Mouse (Mus musculus): Measurements from ENCODE around the gene Ubl5. TPM values are rescaled to one million over a fixed set of nuclear protein-coding genes. Genes with fewer than 3 reads are reported as not detected.

The Ubl5 gene
- polyA plus RNA-seq, 1 experiment from 2014 or later = 307 TPM

- Histone ChIP-seq H3K27me3 (replicated peaks) (no peaks in the 10 kb centered on the region), H3K27ac (no peak overlapping the region), H3K9ac (no peak overlapping the region), H3K4me1 (peaks cover 20% of the 10 kb centered on the region), H3K4me2 (no peak overlapping the region), H3K36me3 (peaks cover 77% of the 10 kb centered on the region), H3K9me3 (replicated peaks) (no peaks in the 10 kb centered on the region), H3K4me3 (no peak overlapping the region)
- 86% methylated on average over 8 of the region's 8 CpGs for WGBS (ENCODE audit: insufficient replicate concordance)
- ATAC-seq = no peak
Observed at GRCm38 (mm10) chr9:20662874-20663273, 20.2 kb downstream of the Ubl5 start.

GRCm38 (mm10) chr9:20663956-20664355 lies 21.3 kb downstream of the Ubl5 start:
- 81% methylated on average over 2 of the region's 2 CpGs for WGBS (ENCODE audit: insufficient replicate concordance)
- Histone ChIP-seq H3K27me3 (replicated peaks) (no peaks in the 10 kb centered on the region), H3K4me1 (peaks cover 20% of the 10 kb centered on the region), H3K9ac (no peak overlapping the region), H3K4me2 (no peak overlapping the region), H3K27ac (no peak overlapping the region), H3K36me3 (peaks cover 66% of the 10 kb centered on the region), H3K4me3 (no peak overlapping the region), H3K9me3 (replicated peaks) (no peaks in the 10 kb centered on the region)
- ATAC-seq = no peak

GRCm38 (mm10) chr9:20664366-20664765 lies 21.7 kb downstream of the Ubl5 start:
- no peak for ATAC-seq
- peaks cover 62% of the 10 kb centered on the region for H3K36me3 ChIP-seq
- WGBS (ENCODE audit: insufficient replicate concordance) = 89% methylated on average over 2 of the region's 2 CpGs
- peaks cover 20% of the 10 kb centered on the region for H3K4me1 ChIP-seq
- H3K27ac ChIP-seq = no peak overlapping the region
- H3K4me3 ChIP-seq = no peak overlapping the region
- no peak overlapping the region for H3K9ac ChIP-seq
- H3K27me3 ChIP-seq (replicated peaks) = no peaks in the 10 kb centered on the region
- H3K4me2 ChIP-seq = no peak overlapping the region
- no peaks in the 10 kb centered on the region for H3K9me3 ChIP-seq (replicated peaks)

GRCm38 (mm10) chr9:20664982-20665637 lies 22.4 kb downstream of the Ubl5 start:
- Histone ChIP-seq H3K4me2 (no peak overlapping the region), H3K36me3 (peaks cover 54% of the 10 kb centered on the region), H3K27ac (no peak overlapping the region), H3K9ac (no peak overlapping the region), H3K27me3 (replicated peaks) (no peaks in the 10 kb centered on the region; the same call in 1 of the 2 replicates), H3K9me3 (replicated peaks) (no peaks in the 10 kb centered on the region), H3K4me1 (peaks cover 20% of the 10 kb centered on the region), H3K4me3 (no peak overlapping the region)
- no peak for ATAC-seq
- 73% methylated on average over 5 of the region's 5 CpGs for WGBS (ENCODE audit: insufficient replicate concordance)

GRCm38 (mm10) chr9:20665925-20666324 lies 23.2 kb downstream of the Ubl5 start:
- WGBS (ENCODE audit: insufficient replicate concordance) = 29% methylated on average over 8 of the region's 8 CpGs
- no peak for ATAC-seq
- Histone ChIP-seq H3K27ac (no peak overlapping the region), H3K9me3 (replicated peaks) (no peaks in the 10 kb centered on the region), H3K36me3 (peaks cover 46% of the 10 kb centered on the region), H3K4me1 (peaks cover 20% of the 10 kb centered on the region), H3K4me3 (no peak overlapping the region), H3K9ac (no peak overlapping the region), H3K4me2 (0 out of 2 replicates have a peak overlapping the region, but pooled peaks have one; percentile 32), H3K27me3 (replicated peaks) (peaks cover 2% of the 10 kb centered on the region; the same call in 1 of the 2 replicates)

GRCm38 (mm10) chr9:20666510-20667034 lies 23.9 kb downstream of the Ubl5 start:
- peak; percentile 48 for ATAC-seq
- H3K4me2 ChIP-seq = peak overlapping the region; percentile 32
- peaks cover 7% of the 10 kb centered on the region; the same call in 1 of the 2 replicates for H3K27me3 ChIP-seq (replicated peaks)
- peaks cover 40% of the 10 kb centered on the region for H3K36me3 ChIP-seq
- H3K4me1 ChIP-seq = peaks cover 20% of the 10 kb centered on the region
- peak overlapping the region; percentile 25; the same call in 1 of the 2 replicates for H3K9ac ChIP-seq
- no peak overlapping the region for H3K27ac ChIP-seq
- H3K9me3 ChIP-seq (replicated peaks) = no peaks in the 10 kb centered on the region
- 4% methylated on average over 7 of the region's 7 CpGs for WGBS (ENCODE audit: insufficient replicate concordance)
- no peak overlapping the region for H3K4me3 ChIP-seq

- no peak overlapping the region for H3K4me3 ChIP-seq
- H3K4me1 ChIP-seq = peaks cover 20% of the 10 kb centered on the region
- H3K27ac ChIP-seq = no peak overlapping the region
- 86% methylated on average over 22 of the region's 22 CpGs for WGBS (ENCODE audit: insufficient replicate concordance)
- peaks cover 9% of the 10 kb centered on the region; the same call in 1 of the 2 replicates for H3K27me3 ChIP-seq (replicated peaks)
- H3K4me2 ChIP-seq = no peak overlapping the region
- no peak overlapping the region for H3K9ac ChIP-seq
- no peaks in the 10 kb centered on the region for H3K9me3 ChIP-seq (replicated peaks)
- H3K36me3 ChIP-seq = peaks cover 25% of the 10 kb centered on the region
- no peak for ATAC-seq
Observed at GRCm38 (mm10) chr9:20668065-20668464, 25.4 kb downstream of the Ubl5 start.

GRCm38 (mm10) chr9:20672047-20672446 lies 29.4 kb downstream of the Ubl5 start:
- no peak overlapping the region for H3K4me2 ChIP-seq
- H3K27ac ChIP-seq = no peak overlapping the region
- WGBS (ENCODE audit: insufficient replicate concordance) = 80% methylated on average over 16 of the region's 16 CpGs
- H3K9ac ChIP-seq = no peak overlapping the region
- no peaks in the 10 kb centered on the region for H3K9me3 ChIP-seq (replicated peaks)
- H3K4me1 ChIP-seq = peaks cover 3% of the 10 kb centered on the region
- no peak for ATAC-seq
- H3K4me3 ChIP-seq = no peak overlapping the region
- H3K36me3 ChIP-seq = no peaks in the 10 kb centered on the region
- peaks cover 14% of the 10 kb centered on the region; the same call in 1 of the 2 replicates for H3K27me3 ChIP-seq (replicated peaks)

GRCm38 (mm10) chr9:20677892-20678291 lies 35.2 kb downstream of the Ubl5 start:
- 0 out of 2 replicates have a peak, but pooled peaks cover 5% of the 10 kb centered on the region for H3K27me3 ChIP-seq (replicated peaks)
- H3K4me2 ChIP-seq = no peak overlapping the region
- no peaks in the 10 kb centered on the region for H3K36me3 ChIP-seq
- H3K27ac ChIP-seq = no peak overlapping the region
- whole genome bisulfite sequencing (ENCODE audit: insufficient replicate concordance) = 80% methylated on average over 12 of the region's 12 CpGs
- ATAC-seq = no peak
- no peak overlapping the region for H3K4me3 ChIP-seq
- H3K9me3 ChIP-seq (replicated peaks) = no peaks in the 10 kb centered on the region
- H3K4me1 ChIP-seq = no peaks in the 10 kb centered on the region
- H3K9ac ChIP-seq = no peak overlapping the region

- Histone ChIP-seq H3K4me3 (no peak overlapping the region), H3K4me2 (no peak overlapping the region), H3K27ac (no peak overlapping the region), H3K27me3 (replicated peaks) (0 out of 2 replicates have a peak, but pooled peaks cover 5% of the 10 kb centered on the region), H3K36me3 (no peaks in the 10 kb centered on the region), H3K4me1 (no peaks in the 10 kb centered on the region), H3K9me3 (replicated peaks) (no peaks in the 10 kb centered on the region), H3K9ac (no peak overlapping the region)
- no peak for ATAC-seq
- WGBS (ENCODE audit: insufficient replicate concordance) = 66% methylated on average over 9 of the region's 9 CpGs
Observed at GRCm38 (mm10) chr9:20680378-20680958, 37.8 kb downstream of the Ubl5 start.

- H3K4me1 ChIP-seq = no peaks in the 10 kb centered on the region
- no peak for ATAC-seq
- no peak overlapping the region for H3K9ac ChIP-seq
- H3K36me3 ChIP-seq = no peaks in the 10 kb centered on the region
- no peaks in the 10 kb centered on the region for H3K9me3 ChIP-seq (replicated peaks)
- no peak overlapping the region for H3K27ac ChIP-seq
- H3K27me3 ChIP-seq (replicated peaks) = no peaks in the 10 kb centered on the region
- 32% methylated on average over 7 of the region's 7 CpGs for WGBS (ENCODE audit: insufficient replicate concordance)
- no peak overlapping the region for H3K4me2 ChIP-seq
- no peak overlapping the region for H3K4me3 ChIP-seq
Observed at GRCm38 (mm10) chr9:20681546-20682388, 39.1 kb downstream of the Ubl5 start.

- 49% methylated on average over 2 of the region's 2 CpGs for WGBS (ENCODE audit: insufficient replicate concordance)
- H3K27me3 ChIP-seq (replicated peaks) = no peaks in the 10 kb centered on the region
- H3K4me2 ChIP-seq = no peak overlapping the region
- no peak overlapping the region for H3K4me3 ChIP-seq
- no peak overlapping the region for H3K9ac ChIP-seq
- no peaks in the 10 kb centered on the region for H3K9me3 ChIP-seq (replicated peaks)
- H3K36me3 ChIP-seq = no peaks in the 10 kb centered on the region
- no peak overlapping the region for H3K27ac ChIP-seq
- H3K4me1 ChIP-seq = no peaks in the 10 kb centered on the region
- ATAC-seq = no peak
Observed at GRCm38 (mm10) chr9:20682389-20682722, 39.7 kb downstream of the Ubl5 start.
